Mouse (Mus musculus) heart, adult 2 months (tissue): ENCODE measurements around the gene Serp1. TPM values are rescaled to one million over a fixed set of nuclear protein-coding genes. Genes with fewer than 3 reads are reported as not detected.

Experiments used
- DNase-seq, 2 experiments: peaks; one replicate each; pipeline ENCODE4 v3.0.0; 2021
- H3K27ac ChIP-seq: fragments of 200-600 bp; 2 replicates; pipeline ENCODE4 v1.8.1; 2022
- H3K27me3 ChIP-seq: fragments of 200-500 bp; 2 replicates; pipeline ENCODE4 v1.6.1; 2012; ENCODE audit warnings: mild to moderate bottlenecking, low read length, inconsistent platforms, mixed read lengths; ENCODE audit not compliant: control insufficient read depth, insufficient read depth
- H3K36me3 ChIP-seq: fragments of 200-500 bp; 2 replicates; pipeline ENCODE4 v1.6.1; 2012; ENCODE audit warnings: low read length, inconsistent platforms; ENCODE audit not compliant: control insufficient read depth, insufficient read depth
- H3K4me1 ChIP-seq: fragments of 200-500 bp; 2 replicates; pipeline ENCODE4 v1.6.1; 2011; ENCODE audit warnings: low read length; ENCODE audit not compliant: control insufficient read depth, insufficient read depth
- H3K4me3 ChIP-seq: fragments of 200-600 bp; 2 replicates; pipeline ENCODE4 v1.8.1; 2022
- H3K79me2 ChIP-seq: fragments of 200-500 bp; replicated peaks from 2 replicates; pipeline ENCODE4 v1.6.1; 2012; ENCODE audit warnings: mild to moderate bottlenecking, inconsistent platforms, low read length, moderate library complexity, mixed read lengths; ENCODE audit not compliant: control insufficient read depth, insufficient read depth
- H3K9ac ChIP-seq: fragments of 200-500 bp; 2 replicates; pipeline ENCODE4 v1.6.1; 2012; ENCODE audit warnings: low read depth, mild to moderate bottlenecking, control low read depth, inconsistent platforms, low read length, mixed read lengths
- CTCF ChIP-seq: fragments of 200-600 bp; IDR thresholded peaks from 2 replicates; pipeline ENCODE4 v1.8.1; 2022; ENCODE audit warnings: antibody characterized with exemption, mild to moderate bottlenecking, moderate library complexity
- EP300 ChIP-seq: fragments of 200-500 bp; IDR thresholded peaks from 2 replicates; pipeline ENCODE4 v1.6.1; 2011; ENCODE audit warnings: low read depth, low read length, control low read depth; ENCODE audit not compliant: insufficient read depth
- POLR2A ChIP-seq: fragments of 200-500 bp; IDR thresholded peaks from 2 replicates; pipeline ENCODE4 v1.6.1; 2011; ENCODE audit warnings: mild to moderate bottlenecking, low read depth, low read length, control low read depth; ENCODE audit not compliant: insufficient read depth
- WGBS: fragments of 180-500 bp; shearing (Covaris S2); methylation state at CpG from one replicate; pipeline ENCODE4 v1.1.7; 2018; 5-methylcytosine and 5-hydroxymethylcytosine counted together
- intact Hi-C: fragments of 180-260 bp; cut with DNase I; formaldehyde crosslinking; loops from one replicate; pipeline ENCODE4 v1.15.1; 2025
- polyA plus RNA-seq: library from polyadenylated mRNA; depleted of rRNA; stranded (reverse); fragments of >200 nt; gene quantifications from 2 replicates; pipeline ENCODE4 v1.2.3, GENCODE M21; 2012
- total RNA-seq, 2 experiments: library from RNA; stranded (reverse); gene quantifications; 2 replicates each; pipeline ENCODE4 v1.2.3; 2021

Gene Serp1
- total and polyA plus RNA-seq, 3 experiments = 6.8 to 12.3 (median 12.2) TPM

GRCm38 (mm10) chr3:58516602-58516976 lies 9.1 kb downstream of the Serp1 start:
- Histone ChIP-seq H3K9ac (no peak overlapping the region), H3K36me3 (no peaks in the 10 kb centered on the region; the same call in 1 of the 2 replicates)
- WGBS = 40% methylated on average over 7 of the region's 7 CpGs

GRCm38 (mm10) chr3:58515947-58516601 lies 9.6 kb downstream of the Serp1 start:
- Histone ChIP-seq H3K27ac (no peak overlapping the region), H3K36me3 (no peaks in the 10 kb centered on the region; the same call in 1 of the 2 replicates), H3K4me3 (no peak overlapping the region), H3K9ac (no peak overlapping the region), H3K4me1 (no peaks in the 10 kb centered on the region), H3K27me3 (no peaks in the 10 kb centered on the region), H3K79me2 (no peaks in the 10 kb centered on the region)
- intact Hi-C loops = loop anchor here (10.0 kb wide), 1 partner anchor 269 kb away; no protein-coding TSS in a partner anchor
- WGBS = 42% methylated on average over 1 of the region's 1 CpGs
- TF ChIP-seq CTCF = no peak
- no peak for TF ChIP-seq POLR2A
- TF ChIP-seq EP300 = no peak
- no peak for DNase-seq

More at GRCm38 (mm10) chr3:58516602-58516976, 9.1 kb downstream of the Serp1 start:
- no peaks in the 10 kb centered on the region for H3K4me1 ChIP-seq
- DNase-seq = peak in 1 of 2 experiments; percentile 26
- H3K4me3 ChIP-seq = no peak overlapping the region
- intact Hi-C loops = loop anchor here (10.0 kb wide), 1 partner anchor 268 kb away; no protein-coding TSS in a partner anchor
- no peak for TF ChIP-seq EP300
- H3K79me2 ChIP-seq = no peaks in the 10 kb centered on the region
- no peaks in the 10 kb centered on the region for H3K27me3 ChIP-seq
- no peak overlapping the region for H3K27ac ChIP-seq

GRCm38 (mm10) chr3:58513483-58513882 lies 12.2 kb downstream of the Serp1 start:
- H3K9ac ChIP-seq = no peak overlapping the region
- H3K4me1 ChIP-seq = no peaks in the 10 kb centered on the region
- no peaks in the 10 kb centered on the region for H3K27me3 ChIP-seq
- no peaks in the 10 kb centered on the region for H3K36me3 ChIP-seq
- intact Hi-C loops = loop anchor here (10.0 kb wide), 1 partner anchor 271 kb away; no protein-coding TSS in a partner anchor
- TF ChIP-seq EP300 = no peak
- no peak for DNase-seq
- WGBS = 76% methylated on average over 4 of the region's 4 CpGs
- no peak overlapping the region for H3K4me3 ChIP-seq
- H3K79me2 ChIP-seq = no peaks in the 10 kb centered on the region
- H3K27ac ChIP-seq = no peak overlapping the region

- Histone ChIP-seq H3K4me3 (no peak overlapping the region), H3K79me2 (no peaks in the 10 kb centered on the region), H3K36me3 (no peaks in the 10 kb centered on the region), H3K27ac (no peak overlapping the region), H3K27me3 (no peaks in the 10 kb centered on the region), H3K4me1 (no peaks in the 10 kb centered on the region), H3K9ac (no peak overlapping the region)
- no peak for TF ChIP-seq EP300
- DNase-seq = no peak
- WGBS = 63% methylated on average over 3 of the region's 3 CpGs
- intact Hi-C loops = loop anchor here (10.0 kb wide), 1 partner anchor 272 kb away; no protein-coding TSS in a partner anchor
These were observed 13.0 kb downstream of the Serp1 start for GRCm38 (mm10) chr3:58512740-58513139.

GRCm38 (mm10) chr3:58511581-58511980 lies 14.1 kb downstream of the Serp1 start:
- DNase-seq = peak in 1 of 2 experiments; percentile 14
- Histone ChIP-seq H3K27ac (no peak overlapping the region), H3K4me1 (no peaks in the 10 kb centered on the region), H3K9ac (no peak overlapping the region), H3K36me3 (no peaks in the 10 kb centered on the region), H3K27me3 (no peaks in the 10 kb centered on the region), H3K4me3 (no peak overlapping the region), H3K79me2 (no peaks in the 10 kb centered on the region)
- TF ChIP-seq EP300 (no peak), CTCF (peak; percentile 49)
- intact Hi-C loops = loop anchor here (10.0 kb wide), 1 partner anchor 273 kb away; no protein-coding TSS in a partner anchor

- TF ChIP-seq CTCF (no peak), POLR2A (no peak), EP300 (no peak)
- no peak for DNase-seq
- Histone ChIP-seq H3K36me3 (no peaks in the 10 kb centered on the region), H3K9ac (no peak overlapping the region), H3K79me2 (no peaks in the 10 kb centered on the region), H3K27ac (no peak overlapping the region), H3K27me3 (no peaks in the 10 kb centered on the region), H3K4me3 (no peak overlapping the region), H3K4me1 (no peaks in the 10 kb centered on the region)
- WGBS = 75% methylated on average over 7 of the region's 7 CpGs
- intact Hi-C loops = no loop called here
These were observed 17.5 kb downstream of the Serp1 start for GRCm38 (mm10) chr3:58508020-58508750.
